Mouse (Mus musculus) gastrocnemius, adult 2 months (tissue): Measurements from ENCODE around the gene Plekhh2. TPM values are rescaled to one million over a fixed set of nuclear protein-coding genes. Genes with fewer than 3 reads are reported as not detected.
A peak's percentile ranks its signal among the peaks of the same experiment; 100 is the strongest.

Source experiments
- DNase-seq: peaks from one replicate; pipeline ENCODE4 v3.0.0; 2022
- H3K27ac ChIP-seq: fragments of 200-600 bp; 2 replicates; pipeline ENCODE4 v1.8.1; 2022; ENCODE audit warnings: mild to moderate bottlenecking
- H3K4me3 ChIP-seq: fragments of 200-600 bp; 2 replicates; pipeline ENCODE4 v1.8.1; 2022; ENCODE audit warnings: mild to moderate bottlenecking, moderate library complexity
- CTCF ChIP-seq: fragments of 200-600 bp; IDR thresholded peaks from 2 replicates; pipeline ENCODE4 v1.8.1; 2022; ENCODE audit warnings: antibody characterized with exemption, mild to moderate bottlenecking, moderate library complexity
- intact Hi-C: fragments of 180-260 bp; cut with DNase I; formaldehyde crosslinking; loops from one replicate; pipeline ENCODE4 v1.15.1; 2025
- long read RNA-seq, 2 experiments: library from polyadenylated mRNA; stranded (forward); transcript quantifications; one replicate each; pipeline ENCODE4 v2.0.0; 2021
- total RNA-seq, 2 experiments: library from RNA; stranded (reverse); gene quantifications; 2 replicates each; pipeline ENCODE4 v1.2.3; 2021

The Plekhh2 gene
- total RNA-seq, result 1 to 10 TPM in 1 of 2 experiments, under 1 TPM in 1; 0.77 to 1.7 TPM
- long read RNA-seq, experiment 1, full-length matches to known transcripts, result 3 of 4 reads
- long read RNA-seq, experiment 1, partial matches to known transcripts, result 0 of 4 reads
- long read RNA-seq, experiment 1, other reads (novel, unspliced or antisense), result 1 of 4 reads
- long read RNA-seq, experiment 2, partial matches to known transcripts, result 0 of 1 reads
- long read RNA-seq, experiment 2, other reads (novel, unspliced or antisense), result 1 of 1 reads

DNA sequence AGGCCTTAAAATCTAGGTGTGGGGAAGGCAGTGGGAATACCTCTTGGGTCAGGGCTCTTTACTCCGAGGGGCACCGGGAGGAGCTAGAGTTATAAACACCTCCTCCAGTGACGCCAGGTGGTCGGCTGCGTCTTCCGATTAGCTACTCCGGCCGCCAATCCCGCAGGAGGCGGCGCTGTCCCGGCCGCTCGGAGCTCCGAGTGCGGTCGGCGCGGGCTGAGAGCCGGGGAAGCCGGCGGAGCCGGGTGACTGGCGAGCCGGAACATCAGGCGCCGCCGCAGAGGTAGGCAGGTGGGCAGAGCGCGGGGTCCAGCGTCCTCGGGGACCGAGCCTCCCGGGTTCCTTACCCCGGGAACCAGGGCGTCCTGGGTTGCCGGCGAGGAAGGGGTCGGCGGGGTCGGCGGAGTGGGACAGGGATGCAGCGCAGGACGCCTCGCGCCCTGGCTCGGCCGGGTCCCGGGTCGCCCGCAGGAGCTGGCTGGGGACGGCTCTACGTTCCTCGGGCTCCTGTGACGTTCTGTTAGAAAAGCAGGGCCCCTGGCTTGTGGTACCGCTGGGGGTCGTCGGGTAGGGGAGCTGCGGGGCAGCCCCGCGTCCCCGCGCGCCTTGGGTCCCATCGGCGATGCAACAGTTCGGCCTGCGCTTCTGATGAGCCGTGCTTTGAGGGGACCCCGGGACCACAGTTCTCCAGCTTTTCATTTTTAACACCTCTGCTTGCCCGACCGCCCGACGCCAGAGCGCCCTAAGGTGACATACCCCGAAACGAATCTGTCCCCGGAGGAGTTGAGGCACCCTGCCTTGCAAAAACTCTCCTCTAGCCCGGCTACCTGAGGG, at the start of gene Plekhh2:
Gene Plekhh2, plus strand, starts transcription at position 214 of the 834 bp plus-strand sequence.
- peak; percentile 32 for TF ChIP-seq CTCF
- DNase-seq, result peak; percentile 92

DNA sequence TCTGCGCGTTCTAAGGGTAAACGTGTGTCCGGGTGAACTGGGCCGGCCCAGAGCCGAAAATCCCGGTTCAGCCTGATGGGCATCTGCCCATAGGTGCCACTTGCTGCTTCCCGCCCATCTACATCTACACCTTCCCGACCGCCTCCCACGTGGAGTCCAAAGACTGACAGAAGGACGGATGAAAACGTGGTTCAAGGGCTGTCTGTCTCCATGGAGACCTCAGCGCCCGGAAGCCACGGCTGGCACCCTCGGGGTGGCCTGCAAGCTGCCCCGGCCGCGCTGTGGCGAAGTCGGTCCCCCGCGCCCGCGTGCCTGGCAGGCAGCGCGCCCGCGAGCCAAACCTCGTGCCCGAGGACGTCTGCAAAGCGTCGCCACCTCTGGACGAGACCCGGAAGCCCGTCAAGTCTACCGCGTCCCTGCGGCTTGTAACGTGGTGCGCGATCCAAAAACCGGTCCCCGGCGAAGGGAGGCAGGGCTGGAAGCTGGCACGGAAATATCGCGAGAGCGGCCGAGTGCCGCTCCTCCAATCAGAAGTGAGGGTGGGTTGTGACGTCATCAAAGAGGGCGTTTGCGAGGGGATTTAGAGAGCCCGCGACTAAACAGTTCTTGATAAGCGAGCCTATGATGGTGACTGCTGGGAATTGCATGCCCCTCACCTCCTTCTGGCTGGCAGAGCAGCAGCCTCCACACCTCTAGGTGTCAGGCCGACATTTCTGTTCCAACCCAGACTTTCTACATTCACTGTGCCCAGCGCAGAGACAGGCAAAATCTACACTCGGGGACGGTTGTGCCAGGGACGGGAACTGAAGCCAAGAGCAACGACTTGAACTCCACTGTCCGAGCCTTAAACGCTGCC, 45.7 kb upstream of the Plekhh2 start, which contains the start of gene Thada:
Gene Thada, minus strand, starts transcription at position 453 of the 856 bp plus-strand sequence.
- Histone ChIP-seq H3K27ac (peak within 1 kb of the TSS; percentile 89), H3K4me3 (peak within 1 kb of the TSS; percentile 92)
- intact Hi-C loops, result no loop called here
- TF ChIP-seq CTCF, result no peak
- DNase-seq, result peak; percentile 97

More for the DNA sequence above, at the start of gene Plekhh2:
- peak within 1 kb of the TSS; percentile 83 for H3K27ac ChIP-seq
- intact Hi-C loops, result no loop called here
- peak within 1 kb of the TSS; percentile 84 for H3K4me3 ChIP-seq

DNA sequence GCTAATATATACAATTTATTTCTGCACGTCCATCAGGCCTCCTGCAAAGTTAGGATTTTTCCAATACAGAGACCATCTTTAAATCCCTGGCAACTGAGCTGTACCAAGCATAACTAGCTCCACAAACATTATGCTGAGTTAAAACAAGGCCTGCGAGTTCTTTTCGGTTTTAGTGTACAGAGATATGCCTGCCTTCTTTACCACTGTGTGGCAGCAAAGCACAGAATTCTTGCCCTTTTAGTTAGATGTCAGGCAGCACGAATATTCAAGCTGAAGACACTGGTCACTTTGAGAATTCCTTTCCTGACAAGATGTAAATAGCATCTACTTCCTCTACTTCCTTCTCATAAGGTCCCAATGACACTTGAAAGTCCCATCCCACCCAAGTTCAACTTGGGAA, 37.4 kb upstream of the Plekhh2 start:
- intact Hi-C loops, result no loop called here
- DNase-seq, result no peak
- H3K27ac ChIP-seq, result no peak overlapping the region
- H3K4me3 ChIP-seq, result no peak overlapping the region
- TF ChIP-seq CTCF, result peak; percentile 40

DNA sequence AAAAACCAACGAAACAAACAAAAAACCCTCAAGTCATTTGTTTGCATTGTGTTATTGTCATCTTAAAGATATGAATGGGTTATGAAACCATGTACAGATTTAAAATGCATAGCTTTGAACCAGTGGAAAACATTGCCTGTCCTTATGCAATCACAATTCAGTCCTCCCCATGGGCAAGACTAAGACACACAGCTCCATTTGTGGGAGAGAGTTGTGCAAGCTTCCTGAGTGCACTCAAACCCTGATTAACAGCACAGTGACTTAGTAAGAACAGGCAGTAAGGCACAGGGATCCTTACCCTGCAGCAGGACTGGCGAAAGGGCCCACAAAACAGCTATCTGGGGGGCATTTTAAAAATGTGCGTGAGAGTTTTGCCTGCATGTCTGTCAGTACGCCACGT, 34.5 kb upstream of the Plekhh2 start:
- H3K27ac ChIP-seq, result no peak overlapping the region
- H3K4me3 ChIP-seq, result no peak overlapping the region
- intact Hi-C loops, result no loop called here
- no peak for DNase-seq
- no peak for TF ChIP-seq CTCF

DNA sequence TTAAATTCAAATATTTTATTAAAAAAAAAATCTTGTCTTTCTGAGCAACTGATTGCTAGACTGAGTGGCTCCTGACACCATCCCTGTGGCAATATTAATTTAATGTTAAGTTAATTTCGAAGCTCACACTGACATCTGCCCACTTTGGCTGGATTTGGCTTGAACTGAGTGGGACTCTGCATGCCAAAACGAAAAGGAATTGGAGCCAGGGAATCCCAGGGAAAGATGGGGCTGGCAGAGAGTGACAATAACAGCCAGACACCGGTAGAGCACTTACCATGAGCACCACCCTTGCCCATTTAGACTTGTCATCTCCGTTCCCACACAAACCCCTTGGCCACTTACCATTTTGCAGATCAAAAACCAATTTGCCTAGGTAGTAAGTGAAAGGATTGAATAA, 33.4 kb upstream of the Plekhh2 start:
- no peak overlapping the region for H3K4me3 ChIP-seq
- TF ChIP-seq CTCF, result no peak
- H3K27ac ChIP-seq, result no peak overlapping the region
- intact Hi-C loops, result no loop called here
- no peak for DNase-seq

DNA sequence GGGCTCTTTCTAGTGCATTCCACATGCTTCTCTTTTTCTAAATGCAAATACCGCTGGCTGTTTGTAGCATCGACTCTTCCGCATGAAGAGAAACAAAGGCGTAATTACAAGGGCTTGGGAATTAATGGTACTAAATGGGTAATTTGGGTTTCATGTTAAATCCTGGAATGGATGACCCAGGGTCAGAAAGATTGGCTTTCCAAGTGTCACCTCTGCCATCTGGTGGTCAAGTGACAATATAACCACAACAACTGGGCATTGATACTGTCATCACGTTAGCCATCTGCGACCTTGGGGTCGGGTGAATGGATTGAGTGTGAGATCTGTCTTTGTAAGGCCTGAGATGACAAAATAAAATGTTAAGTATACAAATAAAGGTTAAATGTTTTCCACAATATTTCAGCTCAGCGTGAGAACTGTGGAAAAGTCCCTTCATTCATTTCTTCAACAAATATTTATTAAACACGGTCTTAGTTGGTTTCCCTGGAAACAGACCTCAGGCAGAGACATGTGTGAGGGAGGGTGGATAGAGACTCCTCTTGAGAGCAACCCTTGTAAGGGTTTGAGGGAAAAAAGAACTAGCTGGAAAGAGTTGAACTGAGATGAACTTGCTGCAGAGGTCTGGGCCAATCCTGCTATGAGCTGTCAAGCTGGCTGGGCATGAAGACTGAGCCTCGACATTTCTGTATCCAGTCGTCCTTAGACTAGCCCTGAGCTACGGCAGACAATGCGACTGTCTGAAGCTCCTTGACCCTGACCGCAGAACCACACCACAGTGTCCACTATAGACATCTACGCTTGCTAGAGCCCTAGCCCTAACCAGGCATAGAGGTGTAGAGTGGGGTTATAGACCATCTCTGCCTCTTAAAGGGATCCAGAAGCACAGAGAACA, 31.0 kb upstream of the Plekhh2 start:
- Histone ChIP-seq H3K4me3 (no peak overlapping the region), H3K27ac (0 out of 2 replicates have a peak overlapping the region, but pooled peaks have one; percentile 35)
- TF ChIP-seq CTCF, result peak; percentile 67
- no peak for DNase-seq
- intact Hi-C loops, result loop anchor here (10.0 kb wide), 1 partner anchor 606 kb away; no protein-coding TSS in a partner anchor

DNA sequence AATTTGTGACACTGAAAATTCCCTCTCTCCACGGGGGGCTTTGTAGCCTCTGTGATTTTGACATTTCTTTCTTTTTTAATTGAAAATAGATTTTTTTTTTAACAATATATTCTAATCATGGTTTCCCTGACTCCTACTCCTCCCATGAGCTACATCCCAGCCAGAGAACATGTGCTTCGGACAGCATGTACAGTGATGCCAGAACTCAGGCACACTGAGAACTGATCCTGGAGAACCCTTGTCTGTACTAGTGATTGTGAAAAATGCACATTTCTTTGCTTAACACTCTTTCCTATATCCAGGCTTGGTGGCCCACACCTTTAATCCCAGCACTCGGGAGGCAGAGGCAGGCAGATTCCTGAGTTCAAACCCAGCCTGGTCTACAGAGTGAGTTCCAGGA, 28.9 kb upstream of the Plekhh2 start:
- Histone ChIP-seq H3K27ac (no peak overlapping the region), H3K4me3 (no peak overlapping the region)
- TF ChIP-seq CTCF, result no peak
- intact Hi-C loops, result loop anchor here (10.0 kb wide), 1 partner anchor 608 kb away; no protein-coding TSS in a partner anchor
- no peak for DNase-seq

DNA sequence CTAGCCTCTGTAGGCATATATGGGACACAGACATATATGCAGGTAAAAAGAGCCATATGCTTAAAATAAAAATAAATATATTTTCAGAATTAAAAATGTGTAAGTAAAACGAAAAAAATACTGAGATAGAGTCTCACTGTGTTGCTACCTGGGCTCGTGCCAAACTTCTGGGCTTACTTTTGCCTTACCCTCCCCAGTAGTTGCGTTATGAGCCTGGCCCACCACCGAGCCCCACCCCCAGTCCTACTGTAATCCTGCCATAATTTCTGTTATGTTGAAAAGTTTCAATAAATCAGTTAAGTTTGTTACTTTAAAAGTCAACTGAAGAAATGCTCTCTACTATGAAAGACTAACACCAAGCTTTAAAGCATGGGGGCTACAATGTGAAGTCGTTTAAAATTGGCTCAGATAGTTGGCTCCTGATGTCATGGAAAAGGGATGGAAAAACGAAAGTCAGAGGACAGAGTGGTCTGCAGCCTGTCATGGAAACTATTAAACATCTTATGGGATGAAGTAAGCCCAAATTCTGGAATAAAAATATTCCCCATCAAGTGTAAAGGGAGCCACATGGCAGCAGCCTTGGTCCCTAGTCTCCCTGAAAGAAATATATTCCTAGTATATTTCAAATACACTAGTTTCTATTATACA, 27.9 kb upstream of the Plekhh2 start:
- H3K27ac ChIP-seq, result no peak overlapping the region
- intact Hi-C loops, result loop anchor here (10.0 kb wide), 1 partner anchor 609 kb away; no protein-coding TSS in a partner anchor
- no peak overlapping the region for H3K4me3 ChIP-seq
- no peak for TF ChIP-seq CTCF
- DNase-seq, result no peak

DNA sequence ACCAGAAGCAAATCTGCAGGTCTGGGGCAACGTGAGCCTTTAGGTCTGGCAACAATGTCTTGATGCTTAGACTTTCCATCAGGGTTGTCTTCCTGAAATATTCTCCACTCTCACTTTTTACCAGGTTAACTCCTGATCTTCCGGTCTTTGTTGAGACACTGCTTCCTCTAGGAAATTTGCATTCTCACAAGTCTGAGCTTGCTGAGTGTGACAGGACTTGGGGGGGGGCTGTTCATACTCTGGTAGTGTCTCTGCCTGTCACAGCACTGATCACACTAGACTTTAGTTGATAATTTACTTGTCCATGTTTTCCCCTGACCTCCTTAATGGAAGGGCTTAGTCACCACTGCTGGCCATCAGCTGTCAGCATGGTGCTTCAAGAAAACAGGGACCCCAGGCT, 24.3 kb upstream of the Plekhh2 start:
- no peak overlapping the region for H3K27ac ChIP-seq
- no peak overlapping the region for H3K4me3 ChIP-seq
- intact Hi-C loops, result loop anchor here (10.0 kb wide), 1 partner anchor 613 kb away; no protein-coding TSS in a partner anchor
- no peak for DNase-seq
- no peak for TF ChIP-seq CTCF

DNA sequence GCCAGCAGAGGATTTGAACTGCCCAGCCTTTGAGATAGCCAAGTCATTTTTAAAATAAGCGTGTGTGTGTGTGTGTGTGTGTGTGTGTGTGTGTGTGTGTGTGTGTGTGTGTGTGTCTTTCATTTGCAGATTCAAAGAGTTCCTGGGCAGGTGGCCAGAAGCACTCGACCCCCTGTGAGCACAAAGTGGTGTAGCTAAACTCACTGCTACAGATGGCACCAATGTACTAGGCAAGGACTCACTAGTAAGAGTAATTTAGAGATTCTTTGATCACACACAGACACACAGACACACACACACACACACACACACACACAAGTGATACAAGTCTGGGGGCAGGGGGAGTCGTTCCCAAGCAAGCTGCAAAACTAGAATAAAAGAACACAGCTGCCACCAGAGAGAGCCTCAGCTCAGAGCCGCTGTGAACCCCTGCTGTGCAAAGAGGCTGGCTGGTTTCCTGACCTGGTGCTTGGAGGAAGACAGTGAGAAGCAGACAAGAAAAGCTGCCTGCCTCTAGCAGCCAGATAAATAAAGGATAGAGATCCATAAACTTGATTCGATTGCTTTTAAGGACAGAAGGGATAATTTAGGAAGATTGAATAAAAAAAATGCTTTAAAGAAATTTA, 19.3 kb upstream of the Plekhh2 start:
- DNase-seq, result no peak
- intact Hi-C loops, result no loop called here
- no peak overlapping the region for H3K27ac ChIP-seq
- no peak for TF ChIP-seq CTCF
- no peak overlapping the region for H3K4me3 ChIP-seq

DNA sequence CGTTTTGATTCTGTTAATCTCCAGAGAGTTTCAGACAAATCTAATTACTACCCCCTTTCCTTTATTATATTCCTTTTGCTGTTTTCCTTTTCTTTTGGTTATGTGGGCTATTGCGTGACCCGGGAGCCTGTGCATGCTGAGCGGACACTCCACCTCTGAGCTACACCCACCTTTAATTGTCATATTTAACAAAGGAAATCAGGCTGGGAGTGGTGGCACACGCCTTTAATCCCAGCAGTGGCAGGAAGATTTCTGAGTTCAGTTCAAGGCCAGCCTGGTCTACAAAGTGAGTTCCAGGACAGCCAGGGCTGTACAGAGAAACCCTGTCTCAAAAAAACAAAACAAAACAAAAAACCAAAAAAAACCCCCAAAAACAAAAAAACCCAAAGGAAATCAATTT, 14.7 kb upstream of the Plekhh2 start:
- no peak for DNase-seq
- Histone ChIP-seq H3K4me3 (no peak overlapping the region), H3K27ac (no peak overlapping the region)
- intact Hi-C loops, result no loop called here
- no peak for TF ChIP-seq CTCF
